Mouse (Mus musculus) lung, postnatal 36 days (tissue): ENCODE data around the gene Eif4g3.

Source experiments
- DNase-seq: peaks from one replicate; pipeline ENCODE4 v3.0.0; 2022; ENCODE audit warnings: mixed read lengths

Eif4g3 gene

GRCm38 (mm10) chr4:138063372-138064265, 70.8 kb downstream of the Eif4g3 start:
- no peak for DNase-seq

- no peak for DNase-seq
These were observed 72.2 kb downstream of the Eif4g3 start for GRCm38 (mm10) chr4:138064882-138065592.

GRCm38 (mm10) chr4:138065593-138066169, 72.9 kb downstream of the Eif4g3 start:
- DNase-seq = peak; percentile 53

GRCm38 (mm10) chr4:138066421-138066820, 73.6 kb downstream of the Eif4g3 start:
- no peak for DNase-seq

GRCm38 (mm10) chr4:138067858-138068257, 75.0 kb downstream of the Eif4g3 start:
- no peak for DNase-seq

GRCm38 (mm10) chr4:138068598-138068997, 75.8 kb downstream of the Eif4g3 start:
- peak; percentile 87 for DNase-seq

- DNase-seq = no peak
These were observed 76.5 kb downstream of the Eif4g3 start for GRCm38 (mm10) chr4:138069371-138069770.

GRCm38 (mm10) chr4:138071497-138071896, 78.7 kb downstream of the Eif4g3 start:
- DNase-seq = no peak

- DNase-seq = no peak
These were observed 80.3 kb downstream of the Eif4g3 start for GRCm38 (mm10) chr4:138073086-138073485.

GRCm38 (mm10) chr4:138073531-138073930, 80.7 kb downstream of the Eif4g3 start:
- no peak for DNase-seq

GRCm38 (mm10) chr4:138074896-138075584, 82.2 kb downstream of the Eif4g3 start:
- DNase-seq = no peak

- DNase-seq = no peak
These were observed 85.0 kb downstream of the Eif4g3 start for GRCm38 (mm10) chr4:138077663-138078295.

- no peak for DNase-seq
These were observed 86.4 kb downstream of the Eif4g3 start for GRCm38 (mm10) chr4:138079234-138079633.

GRCm38 (mm10) chr4:138082466-138082865, 89.6 kb downstream of the Eif4g3 start:
- DNase-seq = no peak

GRCm38 (mm10) chr4:138084103-138084502, 91.3 kb downstream of the Eif4g3 start:
- no peak for DNase-seq

GRCm38 (mm10) chr4:138084851-138085573, 92.2 kb downstream of the Eif4g3 start:
- no peak for DNase-seq

GRCm38 (mm10) chr4:138086949-138087348, 94.1 kb downstream of the Eif4g3 start:
- DNase-seq = no peak

- DNase-seq = no peak
These were observed 96.7 kb downstream of the Eif4g3 start for GRCm38 (mm10) chr4:138089512-138089911.

- no peak for DNase-seq
These were observed 98.9 kb downstream of the Eif4g3 start for GRCm38 (mm10) chr4:138091562-138092194.

GRCm38 (mm10) chr4:138100456-138100855, 107.6 kb downstream of the Eif4g3 start:
- no peak for DNase-seq

GRCm38 (mm10) chr4:138101795-138102194, 109.0 kb downstream of the Eif4g3 start:
- DNase-seq = peak; percentile 12
